Mouse (Mus musculus) liver, adult 2 months (tissue): Measurements from ENCODE around the gene Thumpd3.

Experiments used
- CTCF ChIP-seq: fragments of 200-500 bp; IDR thresholded peaks from 2 replicates; pipeline ENCODE4 v1.5.1; 2011; ENCODE audit warnings: low read depth, low read length, control low read depth
- POLR2A ChIP-seq: fragments of 200-500 bp; IDR thresholded peaks from 2 replicates; pipeline ENCODE4 v1.6.1; 2011; ENCODE audit warnings: low read length, control low read depth; ENCODE audit not compliant: insufficient read depth; ENCODE audit errors: extremely low read depth

DNA sequence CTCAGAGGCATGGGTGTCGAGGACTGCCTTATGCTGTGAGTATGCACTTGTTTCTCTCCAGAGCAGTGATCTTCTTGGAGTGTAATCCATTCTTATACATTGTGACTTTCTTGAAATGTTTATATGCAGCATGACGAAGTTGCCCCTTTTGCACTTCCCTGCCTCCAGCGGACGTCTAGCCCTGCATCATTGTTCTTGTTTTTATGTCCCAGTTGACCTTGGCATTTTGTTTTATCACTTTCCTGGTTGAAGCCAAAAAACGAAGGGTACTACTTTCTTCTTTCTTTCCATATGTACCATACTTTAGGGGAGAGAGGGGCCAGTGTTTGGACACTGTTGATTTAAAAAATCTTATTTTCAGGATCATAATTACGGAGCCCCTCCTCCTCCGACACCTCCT, 63.9 kb downstream of the Thumpd3 start:
- TF ChIP-seq POLR2A (no peak), CTCF (no peak)
